Mouse (Mus musculus) megakaryocyte, embryonic 14.5 days (primary cell): ENCODE results near the gene Olfr1055.

Experiments
- FLI1 ChIP-seq: IDR thresholded peaks from 2 replicates; pipeline ENCODE4 v1.6.1; 2012; ENCODE audit warnings: low read length, inconsistent platforms, mixed read lengths
- GATA1 ChIP-seq: IDR thresholded peaks from 3 replicates; pipeline ENCODE4 v1.6.1; 2012; ENCODE audit warnings: mixed read lengths, low read length, inconsistent platforms, borderline replicate concordance

- TF ChIP-seq GATA1 (no peak), FLI1 (no peak)
Measured at GRCm38 (mm10) chr2:86315184-86315583, 34.9 kb downstream of the Olfr1055 start, which contains the start of gene Olfr1053.
